Mouse (Mus musculus): ENCODE measurements at regions not wholly inside any gene's neighbourhood (a gene's known extent, or its start where the extent isn't known, plus 50 kb on each side); places are given as distances from the start of the nearest gene placed in this dataset.

DNA sequence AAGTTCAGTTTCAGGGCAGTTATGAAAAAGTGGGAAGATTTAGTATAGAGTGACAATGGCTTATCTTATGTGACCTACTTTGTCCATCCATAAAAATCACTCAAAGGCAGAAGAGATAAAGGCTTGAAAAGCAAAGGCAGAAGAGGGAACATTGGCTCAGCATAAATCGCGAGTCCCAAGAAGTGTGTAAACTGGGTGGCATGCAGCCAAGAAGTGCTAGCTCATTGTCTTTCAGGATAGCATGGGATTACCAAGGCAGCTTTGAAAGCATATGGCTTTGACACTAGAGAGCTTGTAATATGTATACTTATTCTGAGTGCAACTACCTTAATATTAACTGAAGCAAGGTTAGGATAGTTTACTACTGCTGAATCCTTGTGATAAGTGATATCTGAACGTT is 750.5 kb downstream of the Flrt2 start:
- no peak overlapping the region for H3K27ac ChIP-seq (ENCODE audit: insufficient read depth, low read depth, low read length)
- no peaks in the 10 kb centered on the region for H3K4me1 ChIP-seq (ENCODE audit: control insufficient read depth, insufficient read depth, insufficient read length, low read length)
- 69% methylated on average over 3 of the region's 3 CpGs for WGBS
- TF ChIP-seq POLR2A (IDR thresholded peaks at IDR 0.05; ENCODE audit: low read depth, low read length), result no peak
- TF ChIP-seq CTCF (IDR thresholded peaks at IDR 0.05; ENCODE audit: extremely low read depth, insufficient read length, insufficient replicate concordance, low read depth, low read length), result no peak
- H3K27me3 ChIP-seq (ENCODE audit: control insufficient read depth, insufficient read depth, low read length), result no peaks in the 10 kb centered on the region
- H3K36me3 ChIP-seq (ENCODE audit: control insufficient read depth, insufficient read depth, low read length), result no peaks in the 10 kb centered on the region
- H3K4me3 ChIP-seq (ENCODE audit: low read depth, low read length), result no peak overlapping the region

GRCm38 (mm10) chr12:96453374-96453773 is 761.3 kb downstream of the Flrt2 start:
- 54% methylated on average over 3 of the region's 3 CpGs for WGBS
- no peaks in the 10 kb centered on the region for H3K36me3 ChIP-seq (ENCODE audit: control insufficient read depth, insufficient read depth, low read length)
- H3K4me3 ChIP-seq (ENCODE audit: low read depth, low read length), result no peak overlapping the region
- no peaks in the 10 kb centered on the region for H3K27me3 ChIP-seq (ENCODE audit: control insufficient read depth, insufficient read depth, low read length)
- no peaks in the 10 kb centered on the region for H3K4me1 ChIP-seq (ENCODE audit: control insufficient read depth, insufficient read depth, insufficient read length, low read length)
- TF ChIP-seq CTCF (IDR thresholded peaks at IDR 0.05; ENCODE audit: extremely low read depth, insufficient read length, insufficient replicate concordance, low read depth, low read length) (no peak), POLR2A (IDR thresholded peaks at IDR 0.05; ENCODE audit: low read depth, low read length) (no peak)
- no peak overlapping the region for H3K27ac ChIP-seq (ENCODE audit: insufficient read depth, low read depth, low read length)

DNA sequence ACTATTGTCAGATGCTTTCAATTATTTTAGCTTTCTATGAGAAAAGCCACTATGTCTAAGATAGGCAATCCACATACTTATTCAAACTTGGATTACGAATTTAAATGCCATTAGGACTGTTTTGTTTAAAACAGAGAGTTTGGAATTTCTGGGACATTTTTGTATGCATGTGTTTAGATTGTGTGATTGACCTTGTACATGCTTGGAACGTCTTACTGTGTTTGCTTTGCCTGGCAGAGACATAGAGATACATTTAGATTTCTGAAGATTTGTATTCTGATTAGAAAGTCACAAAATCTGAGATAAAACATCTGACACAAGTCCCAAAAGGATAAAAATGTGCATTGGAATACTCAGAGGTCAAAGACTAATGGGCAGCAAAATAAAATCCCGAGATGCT is 784.3 kb downstream of the Flrt2 start:
- no peak overlapping the region for H3K27ac ChIP-seq (ENCODE audit: insufficient read depth, low read depth, low read length)
- no peaks in the 10 kb centered on the region for H3K36me3 ChIP-seq (ENCODE audit: control insufficient read depth, insufficient read depth, low read length)
- TF ChIP-seq CTCF (IDR thresholded peaks at IDR 0.05; ENCODE audit: extremely low read depth, insufficient read length, insufficient replicate concordance, low read depth, low read length) (no peak), POLR2A (IDR thresholded peaks at IDR 0.05; ENCODE audit: low read depth, low read length) (no peak)
- no peak overlapping the region for H3K4me3 ChIP-seq (ENCODE audit: low read depth, low read length)
- H3K4me1 ChIP-seq (ENCODE audit: control insufficient read depth, insufficient read depth, insufficient read length, low read length), result no peaks in the 10 kb centered on the region
- WGBS, result 30% methylated on average over 3 of the region's 3 CpGs
- H3K27me3 ChIP-seq (ENCODE audit: control insufficient read depth, insufficient read depth, low read length), result no peaks in the 10 kb centered on the region

DNA sequence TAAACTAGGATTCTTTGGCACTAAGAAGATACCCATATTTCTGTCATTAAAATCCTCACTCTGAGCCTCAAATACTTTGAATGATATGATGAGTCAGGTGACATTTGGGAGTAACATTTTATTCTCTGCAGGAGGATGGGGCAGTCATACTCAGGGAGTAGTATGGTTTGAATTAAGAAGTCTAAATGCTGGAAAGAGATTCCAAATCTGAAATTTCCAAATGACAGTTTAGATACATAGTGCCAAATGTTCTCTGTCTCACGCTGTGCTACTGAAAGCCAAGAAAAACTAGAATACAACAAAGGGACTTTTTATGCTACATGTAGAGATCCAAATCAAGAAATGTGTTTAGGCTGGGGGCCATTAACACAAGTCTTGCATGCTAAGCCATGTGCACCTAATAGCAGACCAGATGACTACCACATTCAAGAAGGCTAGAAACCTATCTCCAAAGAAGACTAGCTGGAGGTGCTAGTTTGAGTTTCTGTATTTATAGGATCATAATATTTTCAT is 796.5 kb downstream of the Flrt2 start:
- TF ChIP-seq CTCF (IDR thresholded peaks at IDR 0.05; ENCODE audit: extremely low read depth, insufficient read length, insufficient replicate concordance, low read depth, low read length) (no peak), POLR2A (IDR thresholded peaks at IDR 0.05; ENCODE audit: low read depth, low read length) (no peak)
- WGBS, result 74% methylated on average over 1 of the region's 1 CpGs
- Histone ChIP-seq H3K27me3 (ENCODE audit: control insufficient read depth, insufficient read depth, low read length) (no peaks in the 10 kb centered on the region), H3K4me3 (ENCODE audit: low read depth, low read length) (no peak overlapping the region), H3K4me1 (ENCODE audit: control insufficient read depth, insufficient read depth, insufficient read length, low read length) (no peaks in the 10 kb centered on the region), H3K27ac (ENCODE audit: insufficient read depth, low read depth, low read length) (no peak overlapping the region), H3K36me3 (ENCODE audit: control insufficient read depth, insufficient read depth, low read length) (no peaks in the 10 kb centered on the region)

- 55% methylated on average over 1 of the region's 1 CpGs for WGBS
- no peaks in the 10 kb centered on the region for H3K4me1 ChIP-seq (ENCODE audit: control insufficient read depth, insufficient read depth, insufficient read length, low read length)
- no peaks in the 10 kb centered on the region for H3K27me3 ChIP-seq (ENCODE audit: control insufficient read depth, insufficient read depth, low read length)
- H3K27ac ChIP-seq (ENCODE audit: insufficient read depth, low read depth, low read length), result no peak overlapping the region
- H3K36me3 ChIP-seq (ENCODE audit: control insufficient read depth, insufficient read depth, low read length), result no peaks in the 10 kb centered on the region
- TF ChIP-seq CTCF (IDR thresholded peaks at IDR 0.05; ENCODE audit: extremely low read depth, insufficient read length, insufficient replicate concordance, low read depth, low read length), result no peak
- no peak overlapping the region for H3K4me3 ChIP-seq (ENCODE audit: low read depth, low read length)
These were observed 817.6 kb downstream of the Flrt2 start for GRCm38 (mm10) chr12:96509658-96510057.

- Histone ChIP-seq H3K27ac (ENCODE audit: insufficient read depth, low read depth, low read length) (no peak overlapping the region), H3K4me3 (ENCODE audit: low read depth, low read length) (no peak overlapping the region)
- WGBS, result 74% methylated on average over 1 of the region's 1 CpGs
These were observed 866.8 kb downstream of the Flrt2 start for GRCm38 (mm10) chr12:96558824-96559223.

DNA sequence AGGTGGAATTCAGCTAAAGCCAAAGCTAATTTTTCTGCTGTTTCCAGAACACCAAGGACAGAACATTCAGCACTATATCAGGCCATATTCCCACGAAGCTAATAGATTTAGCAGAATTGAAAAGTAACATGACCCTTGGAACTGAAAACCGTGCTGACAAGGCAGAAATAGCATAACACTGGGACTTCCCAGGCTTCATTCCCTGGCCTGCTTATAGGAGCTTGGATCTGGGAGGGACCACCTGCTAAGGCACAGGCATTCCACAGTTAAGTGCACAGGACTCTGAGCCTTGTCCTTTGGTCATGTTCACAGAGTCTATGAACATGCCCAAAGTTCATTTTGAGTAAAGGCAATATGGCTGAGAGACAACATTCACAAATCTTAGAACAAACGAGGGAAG is 902.8 kb downstream of the Flrt2 start:
- no peak for TF ChIP-seq CTCF (IDR thresholded peaks at IDR 0.05; ENCODE audit: extremely low read depth, insufficient read length, insufficient replicate concordance, low read depth, low read length)
- TF ChIP-seq POLR2A (IDR thresholded peaks at IDR 0.05; ENCODE audit: low read depth, low read length), result no peak
- no peak overlapping the region for H3K27ac ChIP-seq (ENCODE audit: insufficient read depth, low read depth, low read length)
- H3K27me3 ChIP-seq (ENCODE audit: control insufficient read depth, insufficient read depth, low read length), result no peaks in the 10 kb centered on the region
- H3K4me1 ChIP-seq (ENCODE audit: control insufficient read depth, insufficient read depth, insufficient read length, low read length), result no peaks in the 10 kb centered on the region
- WGBS, result 43% methylated on average over 3 of the region's 3 CpGs
- no peak overlapping the region for H3K4me3 ChIP-seq (ENCODE audit: low read depth, low read length)
- H3K36me3 ChIP-seq (ENCODE audit: control insufficient read depth, insufficient read depth, low read length), result no peaks in the 10 kb centered on the region

More at GRCm38 (mm10) chr12:96558824-96559223, 866.8 kb downstream of the Flrt2 start:
- Histone ChIP-seq H3K27me3 (ENCODE audit: control insufficient read depth, insufficient read depth, low read length) (no peaks in the 10 kb centered on the region), H3K4me1 (ENCODE audit: control insufficient read depth, insufficient read depth, insufficient read length, low read length) (no peaks in the 10 kb centered on the region), H3K36me3 (ENCODE audit: control insufficient read depth, insufficient read depth, low read length) (no peaks in the 10 kb centered on the region)
- TF ChIP-seq CTCF (IDR thresholded peaks at IDR 0.05; ENCODE audit: extremely low read depth, insufficient read length, insufficient replicate concordance, low read depth, low read length), result no peak
- no peak for TF ChIP-seq POLR2A (IDR thresholded peaks at IDR 0.05; ENCODE audit: low read depth, low read length)

DNA sequence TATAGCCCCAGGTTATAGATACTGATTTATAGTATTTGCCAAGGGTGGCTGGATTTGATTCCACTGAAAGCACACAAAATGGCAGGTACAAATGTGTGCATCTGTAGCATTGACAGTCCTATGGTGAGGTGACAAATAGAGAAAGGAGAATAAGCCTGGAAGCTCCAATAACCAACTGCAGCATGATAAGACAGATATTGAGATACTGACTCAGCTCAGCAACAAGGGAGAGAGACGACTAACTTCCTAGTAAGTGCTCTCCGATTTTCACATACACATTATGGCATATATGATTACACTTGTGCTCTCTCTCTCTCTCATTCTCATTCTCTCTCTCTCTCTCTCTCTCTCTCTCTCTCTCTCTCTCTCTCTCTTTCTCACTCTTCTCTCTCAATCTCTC is 923.1 kb downstream of the Flrt2 start:
- TF ChIP-seq POLR2A (IDR thresholded peaks at IDR 0.05; ENCODE audit: low read depth, low read length) (no peak), CTCF (IDR thresholded peaks at IDR 0.05; ENCODE audit: extremely low read depth, insufficient read length, insufficient replicate concordance, low read depth, low read length) (no peak)
- Histone ChIP-seq H3K27me3 (ENCODE audit: control insufficient read depth, insufficient read depth, low read length) (no peaks in the 10 kb centered on the region), H3K36me3 (ENCODE audit: control insufficient read depth, insufficient read depth, low read length) (no peaks in the 10 kb centered on the region), H3K4me3 (ENCODE audit: low read depth, low read length) (no peak overlapping the region), H3K27ac (ENCODE audit: insufficient read depth, low read depth, low read length) (no peak overlapping the region), H3K4me1 (ENCODE audit: control insufficient read depth, insufficient read depth, insufficient read length, low read length) (no peaks in the 10 kb centered on the region)
- 47% methylated on average over 2 of the region's 2 CpGs for WGBS

All from small intestine, adult 2 months (tissue).